Comparison of ENCODE assay signal across 25 mouse cellular contexts in genomic region chr2:107224679-107225078, GRCm38 (mm10).
"Had no signal": no experiment of that assay in that cellular context is flagged by ENCODE, and none has a peak within 500 bp of the region (broad histone marks: within the 10 kb centered on the region; RNA-seq: fewer than 3 reads in every experiment).

No protein-coding gene starts in this region.

- H3K27me3 ChIP-seq: heart, embryonic 13.5 days; heart, embryonic 15.5 days; hindbrain, embryonic 13.5 days; hindbrain, embryonic 15.5 days; kidney, embryonic 15.5 days; limb, embryonic 13.5 days; limb, embryonic 15.5 days had no signal

- H3K4me1 ChIP-seq: hindbrain, embryonic 13.5 days; hindbrain, embryonic 15.5 days; kidney, embryonic 15.5 days; limb, embryonic 13.5 days; limb, embryonic 15.5 days had no signal

- H3K36me3 ChIP-seq: heart, embryonic 13.5 days; heart, embryonic 15.5 days; hindbrain, embryonic 13.5 days; hindbrain, embryonic 15.5 days; kidney, embryonic 15.5 days; limb, embryonic 13.5 days; limb, embryonic 15.5 days had no signal

- H3K4me2 ChIP-seq: heart, embryonic 11.5 days; heart, embryonic 13.5 days; heart, embryonic 15.5 days; hindbrain, embryonic 13.5 days; hindbrain, embryonic 15.5 days; kidney, embryonic 15.5 days; limb, embryonic 13.5 days; limb, embryonic 15.5 days had no signal

- DNase-seq: gastrocnemius, adult 2 months; gastrocnemius, postnatal 10 days; gastrocnemius, postnatal 25 days; heart, adult 11 months; heart, adult 2 months; heart, postnatal 14 days; heart, postnatal 36 days; kidney, adult 11 months; kidney, adult 2 months; kidney, adult 9 months; kidney, postnatal 25 days; kidney, postnatal 4 days; left cerebral cortex, postnatal 4 days had no signal

- H3K9me3 ChIP-seq: heart, embryonic 13.5 days; heart, embryonic 15.5 days; hindbrain, embryonic 13.5 days; hindbrain, embryonic 15.5 days; kidney, embryonic 15.5 days; limb, embryonic 13.5 days; limb, embryonic 15.5 days had no signal

- H3K4me3 ChIP-seq: gastrocnemius, adult 2 months; heart, adult 2 months; heart, embryonic 13.5 days; heart, embryonic 15.5 days; hindbrain, embryonic 13.5 days; hindbrain, embryonic 15.5 days; kidney, embryonic 15.5 days; layer of hippocampus, adult 2 months; limb, embryonic 13.5 days; limb, embryonic 15.5 days had no signal

- H3K9ac ChIP-seq: heart, embryonic 13.5 days; heart, embryonic 15.5 days; hindbrain, embryonic 13.5 days; hindbrain, embryonic 15.5 days; kidney, embryonic 15.5 days; limb, embryonic 13.5 days; limb, embryonic 15.5 days had no signal

- H3K27ac ChIP-seq: gastrocnemius, adult 2 months; heart, adult 2 months; heart, embryonic 13.5 days; heart, embryonic 15.5 days; hindbrain, embryonic 13.5 days; hindbrain, embryonic 15.5 days; hindbrain, postnatal 0 days; kidney, embryonic 15.5 days; kidney, postnatal 0 days; layer of hippocampus, adult 2 months; limb, embryonic 13.5 days; limb, embryonic 15.5 days had no signal

- ATAC-seq: hindbrain, postnatal 0 days; intestine, embryonic 16.5 days had no signal
